Mouse (Mus musculus): ENCODE measurements around the gene Bax. TPM values are rescaled to one million over a fixed set of nuclear protein-coding genes. Genes with fewer than 3 reads are reported as not detected.
A peak's percentile ranks its signal among the peaks of the same experiment; 100 is the strongest.

Bax gene
- total RNA-seq (2012; rRNA removed) (232 and 233 TPM in 2 replicates), total RNA-seq (2014; rRNA removed) (185 and 195 TPM in 2 replicates), polyA plus RNA-seq (2012; ENCODE audit: insufficient read length, low read depth) (273 and 321 TPM in 2 replicates)

GRCm38 (mm10) chr7:45466283-45467089 lies at the start of gene Bax:
Gene Bax, minus strand, starts transcription at chr7:45466898.
- Histone ChIP-seq H3K9me3 (replicated peaks; ENCODE audit: low read length) (peaks cover 3% of the 10 kb centered on the region), H3K27ac (ENCODE audit: insufficient read depth, low read depth) (peak within 1 kb of the TSS; percentile 68), H3K36me3 (replicated peaks in 1 of 2; ENCODE audit: control insufficient read depth in 1 of 2, insufficient read depth in 1 of 2, low read length in 1 of 2) (peaks cover 23 to 32% of the 10 kb centered on the region in 2 experiments), H3K4me3 (replicated peaks in 1 of 3; ENCODE audit: low read depth in 2 of 3, low read length in 2 of 3, poor library complexity in 1 of 3) (peak within 1 kb of the TSS; percentile 73 to 81 (median 77)), H3K27me3 (replicated peaks) (no peaks in the 10 kb centered on the region), H3K9ac (ENCODE audit: insufficient read depth, low read depth) (peak within 1 kb of the TSS; percentile 77), H3K4me2 (ENCODE audit: insufficient read depth, low read depth, poor library complexity, severe bottlenecking) (peak within 1 kb of the TSS; percentile 78), H3K79me2 (replicated peaks; ENCODE audit: control insufficient read depth, extremely low read depth, insufficient read depth, poor library complexity, severe bottlenecking) (peaks cover 30% of the 10 kb centered on the region), H3K4me1 (ENCODE audit: control insufficient read depth in 1 of 2, insufficient read depth in 2 of 2) (peaks cover 8 to 35% of the 10 kb centered on the region in 2 experiments)
- DNase-seq (ENCODE audit: extremely low read depth) = peak; percentile 94
- TF ChIP-seq MXI1 (IDR thresholded peaks at IDR 0.05; ENCODE audit: low read depth, low read length) (peak; percentile 94; the same call in 1 of the 2 replicates), MAZ (IDR thresholded peaks at IDR 0.05; ENCODE audit: low read depth, low read length) (0 out of 2 replicates have a peak, but pooled peaks have one; percentile 17), ZKSCAN1 (IDR thresholded peaks at IDR 0.05; ENCODE audit: borderline replicate concordance, low read depth, low read length) (no peak), NELFE (IDR thresholded peaks at IDR 0.05; ENCODE audit: low read depth, low read length) (peak; percentile 67; the same call in 1 of the 2 replicates), ZC3H11A (IDR thresholded peaks at IDR 0.05; ENCODE audit: low read depth, low read length) (no peak), MEF2A (IDR thresholded peaks at IDR 0.05; ENCODE audit: borderline replicate concordance, low read depth, low read length) (no peak), MYC (IDR thresholded peaks at IDR 0.05; ENCODE audit: low read depth, low read length) (peak; percentile 81; the same call in 1 of the 2 replicates), BHLHE40 (IDR thresholded peaks at IDR 0.05; ENCODE audit: low read depth, low read length) (peak; percentile 100), RAD21 (IDR thresholded peaks at IDR 0.05; ENCODE audit: low read depth, low read length) (no peak), KAT2A (IDR thresholded peaks at IDR 0.05; ENCODE audit: insufficient replicate concordance, low read length) (peak; percentile 60; the same call in 1 of the 2 replicates), CTCF (conservative IDR thresholded peaks at IDR 0.05 in 1 of 2, IDR thresholded peaks at IDR 0.05 in 1 of 2; ENCODE audit: low read depth in 2 of 2, low read length in 2 of 2) (no peak), POLR2A (IDR thresholded peaks at IDR 0.05; ENCODE audit: low read depth, low read length) (peak; percentile 69; the same call in 1 of the 2 replicates), USF2 (conservative IDR thresholded peaks at IDR 0.05; ENCODE audit: low read depth, low read length) (peak; percentile 99), NRF1 (IDR thresholded peaks at IDR 0.05; ENCODE audit: low read depth, low read length) (peak; percentile 82), EP300 (IDR thresholded peaks at IDR 0.05; ENCODE audit: low read length) (0 out of 2 replicates have a peak, but pooled peaks have one; percentile 5), MAFK (IDR thresholded peaks at IDR 0.05; ENCODE audit: insufficient replicate concordance, low read length) (no peak), ETS1 (conservative IDR thresholded peaks at IDR 0.05; ENCODE audit: low read depth, low read length) (peak; percentile 53), GABPA (IDR thresholded peaks at IDR 0.05; ENCODE audit: insufficient replicate concordance, low read depth, low read length) (no peak; the same call in 1 of the 2 replicates), TBP (conservative IDR thresholded peaks at IDR 0.05; ENCODE audit: low read depth, low read length) (0 out of 2 replicates have a peak, but pooled peaks have one; percentile 20), CHD1 (IDR thresholded peaks at IDR 0.05; ENCODE audit: low read depth, low read length) (0 out of 2 replicates have a peak, but pooled peaks have one; percentile 52), SMC3 (IDR thresholded peaks at IDR 0.05; ENCODE audit: low read depth, low read length) (no peak), ELF1 (IDR thresholded peaks at IDR 0.05; ENCODE audit: low read depth, low read length) (peak; percentile 69; the same call in 1 of the 2 replicates), CHD2 (IDR thresholded peaks at IDR 0.05; ENCODE audit: low read length) (peak; percentile 35; the same call in 1 of the 2 replicates), USF1 (IDR thresholded peaks at IDR 0.05; ENCODE audit: low read depth, low read length) (peak; percentile 99), PAX5 (IDR thresholded peaks at IDR 0.05; ENCODE audit: low read length) (no peak), ZMIZ1 (IDR thresholded peaks at IDR 0.05; ENCODE audit: low read depth, low read length) (peak; percentile 43; the same call in 1 of the 2 replicates), MAX (IDR thresholded peaks at IDR 0.05; ENCODE audit: low read length) (peak; percentile 99), SIN3A (IDR thresholded peaks at IDR 0.05; ENCODE audit: low read length) (peak; percentile 87), TCF12 (IDR thresholded peaks at IDR 0.05; ENCODE audit: low read depth, low read length) (peak; percentile 79; the same call in 1 of the 2 replicates), IRF4 (IDR thresholded peaks at IDR 0.05; ENCODE audit: low read depth, low read length) (peak; percentile 65), JUND (conservative IDR thresholded peaks at IDR 0.05; ENCODE audit: low read depth, low read length) (no peak), HCFC1 (IDR thresholded peaks at IDR 0.05; ENCODE audit: low read depth, low read length) (peak; percentile 82), RCOR1 (conservative IDR thresholded peaks at IDR 0.05; ENCODE audit: low read depth, low read length) (0 out of 2 replicates have a peak, but pooled peaks have one; percentile 56)
- in situ Hi-C loops (cut with MboI; ENCODE audit: low pct_ligation_motif_present, low pct_unique_long_range_greater_than_20kb, low sequenced_read_pairs) (loop anchor here (5.0 to 10.0 kb wide), 2 partner anchors 96 to 218 kb away; partner anchors contain the start of gene Ntn5), dilution Hi-C loops (cut with MboI; ENCODE audit: extremely low pct_ligation_motif_present, extremely low pct_unique_long_range_greater_than_20kb, low sequenced_read_pairs) (no loop called here)
